Mouse (Mus musculus) lung, postnatal 0 days (tissue): ENCODE results near the gene Vat1.

Experiments used
- CTCF ChIP-seq: IDR thresholded peaks from 2 replicates; pipeline ENCODE4 v1.5.1; 2016; ENCODE audit warnings: antibody characterized with exemption, mild to moderate bottlenecking
- EP300 ChIP-seq: IDR thresholded peaks from 2 replicates; pipeline ENCODE4 v1.6.1; 2016; ENCODE audit warnings: antibody characterized with exemption, mild to moderate bottlenecking, control low read depth

DNA sequence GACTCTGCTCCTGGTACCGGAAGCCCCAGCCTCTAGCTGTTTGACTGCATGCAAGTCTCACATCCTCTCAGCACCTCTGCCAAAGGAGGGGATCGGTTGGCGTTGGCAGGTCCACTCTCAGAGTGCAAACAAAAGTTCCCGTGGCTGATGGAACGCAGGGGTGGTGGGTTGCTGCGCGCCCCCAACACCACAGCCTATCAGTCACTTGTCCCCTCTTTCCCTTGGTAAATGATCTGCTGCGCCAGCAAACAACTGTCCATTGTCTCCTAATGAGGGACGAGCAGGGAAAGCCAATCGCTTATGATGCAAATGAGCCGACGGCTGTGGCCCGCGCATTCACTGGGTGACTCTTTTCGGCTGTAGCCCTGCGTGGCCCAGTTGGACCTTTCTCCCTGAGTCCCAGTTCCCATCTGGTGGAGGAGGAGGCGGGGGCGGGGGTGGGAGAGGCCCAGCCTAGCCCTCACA lies 13.2 kb upstream of the Vat1 start:
- TF ChIP-seq CTCF: no peak
- TF ChIP-seq EP300: no peak
